Mouse (Mus musculus): ENCODE results near the gene Dhx33.

DNA sequence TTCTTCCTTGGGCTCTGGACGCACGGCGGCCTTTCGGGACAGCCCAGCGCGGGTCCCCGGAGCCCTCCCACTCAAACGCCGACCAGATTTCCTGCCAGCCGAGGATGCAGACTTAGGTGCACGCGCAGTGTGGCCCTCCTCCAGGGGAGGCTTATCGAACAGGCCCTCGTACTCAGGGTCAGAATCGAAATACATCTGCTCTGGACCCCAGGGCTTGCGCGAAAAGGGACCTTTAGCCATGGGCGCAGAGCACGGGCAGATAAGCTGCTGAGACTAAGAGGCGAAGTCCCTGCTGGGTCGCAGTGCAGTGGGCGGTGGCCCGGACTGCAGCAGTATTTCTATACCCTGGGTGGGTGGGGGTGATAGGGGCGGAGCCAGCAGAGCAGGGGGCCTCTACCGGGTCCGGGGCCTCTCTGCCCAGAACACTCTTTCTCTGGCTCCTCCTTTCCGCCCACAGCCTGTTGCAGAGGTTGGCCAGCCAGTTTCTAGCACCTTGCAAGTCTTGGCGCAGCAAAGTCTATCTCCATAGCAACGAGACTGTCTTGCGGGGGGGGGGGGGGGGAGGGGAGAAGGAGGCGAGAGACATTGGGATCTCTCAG is 29.0 kb upstream of the Dhx33 start, which contains the start of gene 6330403K07Rik:
- TF ChIP-seq POLR2A (IDR thresholded peaks at IDR 0.05; ENCODE audit: insufficient read length, low read depth) (no peak), MYOG (IDR thresholded peaks at IDR 0.05; ENCODE audit: control insufficient read depth in 1 of 3, insufficient read depth in 1 of 3, insufficient read length in 2 of 3, low read depth in 2 of 3) (no peak), TCF12 (IDR thresholded peaks at IDR 0.05; ENCODE audit: insufficient read depth, poor library complexity, severe bottlenecking) (no peak), REST (IDR thresholded peaks at IDR 0.05; ENCODE audit: insufficient read depth, insufficient read length) (no peak), E2F4 (IDR thresholded peaks at IDR 0.05; ENCODE audit: insufficient read depth) (no peak), POLR2AphosphoS2 (IDR thresholded peaks at IDR 0.05; ENCODE audit: insufficient read length, low read depth) (no peak), MAX (IDR thresholded peaks at IDR 0.05; ENCODE audit: low read depth) (no peak), MYOD1 (IDR thresholded peaks at IDR 0.05; ENCODE audit: control insufficient read depth in 1 of 3, insufficient read length in 2 of 3, low read depth in 2 of 3) (no peak)
